Mouse (Mus musculus): ENCODE measurements at regions not wholly inside any gene's neighbourhood (a gene's known extent, or its start where the extent isn't known, plus 50 kb on each side); places are given as distances from the start of the nearest gene placed in this dataset.
A peak's percentile ranks its signal among the peaks of the same experiment; 100 is the strongest.
"Not testable (repeated sequence)": the region's sequence is repeated elsewhere in the genome, so short reads cannot be mapped to it uniquely, and the experiment has no call there.

DNA sequence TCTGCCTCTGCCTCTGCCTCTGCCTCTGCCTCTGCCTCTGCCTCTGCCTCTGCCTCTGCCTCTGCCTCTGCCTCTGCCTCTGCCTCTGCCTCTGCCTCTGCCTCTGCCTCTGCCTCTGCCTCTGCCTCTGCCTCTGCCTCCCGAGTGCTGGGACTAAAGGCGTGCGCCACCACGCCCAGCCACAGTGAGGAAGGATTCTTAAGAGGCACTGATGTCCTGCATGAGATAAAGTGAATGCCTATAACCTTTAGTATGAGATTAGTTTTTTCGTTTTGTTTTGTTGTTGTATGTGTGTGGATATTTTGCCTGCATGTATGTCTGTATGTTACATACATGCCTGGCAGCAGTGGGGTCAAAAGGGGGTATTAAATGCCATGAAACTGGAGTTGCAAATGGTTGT lies 63.2 kb downstream of the Hlx start:
- not testable (repeated sequence) for DNase-seq (ENCODE audit: low read depth, low spot score)

DNA sequence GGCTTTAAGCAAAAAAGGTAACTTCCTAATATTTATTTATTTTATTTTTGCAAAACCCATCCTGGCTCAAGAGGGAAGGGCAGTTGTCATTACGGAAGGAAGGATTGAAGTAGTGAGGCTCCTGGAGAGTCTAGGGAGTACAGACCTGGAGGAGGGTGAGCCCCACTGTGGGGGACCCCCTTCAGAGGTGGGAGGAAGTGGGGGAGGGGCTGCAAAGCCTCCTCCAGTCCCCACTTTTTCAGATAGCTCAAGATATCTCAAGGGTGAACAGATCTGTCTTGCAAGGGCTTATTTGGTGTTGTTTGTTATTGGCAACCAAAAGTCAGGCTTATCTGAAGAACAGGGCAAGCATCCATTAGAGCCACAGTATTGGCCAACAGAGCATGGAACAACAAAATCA lies 64.0 kb downstream of the Hlx start:
- no peak for DNase-seq (ENCODE audit: low read depth, low spot score)

DNA sequence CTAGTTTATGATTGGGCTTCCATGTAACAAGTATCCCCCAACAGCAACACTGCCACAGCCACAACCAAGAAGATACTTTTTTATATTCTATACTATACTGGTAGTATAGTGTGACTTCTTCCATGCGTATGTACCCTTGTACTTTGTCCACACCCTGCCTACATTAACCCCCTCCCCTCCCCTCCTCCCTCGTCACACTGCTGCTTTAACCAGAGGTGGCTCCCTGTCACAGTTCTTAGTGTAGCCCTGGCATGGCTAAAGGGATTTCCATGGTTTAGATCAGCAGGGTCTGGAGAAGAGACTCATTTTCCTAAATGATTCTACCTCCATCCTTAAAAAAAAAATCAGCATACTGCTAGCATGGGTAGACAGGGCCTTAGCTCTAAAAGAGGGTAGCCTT lies 64.4 kb downstream of the Hlx start:
- DNase-seq (ENCODE audit: low read depth, low spot score), result no peak

DNA sequence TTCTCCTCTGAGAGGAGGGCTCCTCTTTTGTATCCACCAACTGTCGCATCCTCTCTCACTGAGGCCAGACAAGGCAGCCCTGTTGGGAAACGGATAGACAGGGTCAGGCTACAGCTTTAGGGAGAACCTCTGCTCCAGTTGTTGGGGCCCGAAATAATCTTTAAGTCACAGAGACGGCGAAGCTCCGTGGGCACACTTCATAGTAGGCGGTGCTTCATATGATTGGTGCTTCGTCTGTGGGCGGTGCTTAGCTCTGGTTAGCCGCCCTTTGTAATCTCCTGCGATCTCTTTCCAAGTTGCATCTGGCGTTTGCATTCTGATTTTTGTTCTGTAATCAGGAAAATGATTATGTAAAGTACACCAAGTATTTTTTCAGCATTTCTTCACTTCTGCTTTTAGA lies 67.2 kb downstream of the Hlx start:
- no peak for DNase-seq (ENCODE audit: low read depth, low spot score)

DNA sequence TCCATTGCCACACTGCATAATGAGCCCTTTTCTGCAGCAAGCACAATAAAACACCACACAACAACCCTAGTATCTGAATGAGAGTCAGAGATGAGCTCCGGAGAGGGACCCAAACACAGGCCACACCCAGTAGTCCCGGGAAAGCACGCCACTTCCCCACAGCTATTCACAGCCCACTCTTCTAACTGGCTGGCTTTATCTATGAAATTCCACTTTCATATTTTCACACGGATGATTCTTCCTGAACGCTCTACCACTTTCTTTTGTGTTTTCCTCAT lies 68.4 kb downstream of the Hlx start:
- DNase-seq (ENCODE audit: low read depth, low spot score), result no peak

DNA sequence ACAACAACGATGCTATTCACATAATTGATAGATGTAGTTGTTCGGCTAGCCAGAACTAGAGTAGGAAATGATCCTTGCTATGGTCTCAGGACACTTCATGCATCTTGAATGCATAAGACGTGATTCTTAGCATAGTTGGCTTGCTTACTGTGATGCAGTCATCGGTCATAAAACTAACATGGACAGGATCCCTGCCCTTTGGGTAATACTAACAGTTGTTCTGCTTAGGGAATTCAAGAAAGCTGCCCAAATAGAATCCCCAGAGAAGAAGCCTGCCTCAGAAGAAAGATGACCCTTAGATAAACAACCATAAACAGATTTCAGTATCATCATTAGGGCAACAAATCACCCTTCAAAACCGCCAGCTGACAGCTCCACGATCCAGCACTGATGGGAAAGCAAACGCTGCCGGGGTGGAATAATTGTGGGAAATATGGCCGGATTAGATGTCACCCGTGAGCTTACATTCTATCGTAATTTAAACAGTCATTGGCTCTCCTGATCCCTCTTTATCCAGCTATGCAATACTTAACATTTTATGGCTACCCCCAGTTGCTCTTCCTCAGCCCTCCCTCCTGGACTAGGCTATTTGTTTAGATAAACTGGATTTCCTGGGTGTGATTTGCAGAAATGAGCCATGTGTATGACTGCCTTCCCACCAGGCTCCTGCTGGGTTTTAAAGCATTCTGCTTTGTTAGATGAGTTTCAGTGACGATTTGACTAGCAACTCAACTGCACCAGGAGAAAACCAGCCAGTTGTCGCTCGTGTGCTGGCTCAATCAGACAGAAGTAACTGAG lies 68.9 kb downstream of the Hlx start:
- no peak for DNase-seq (ENCODE audit: low read depth, low spot score)

DNA sequence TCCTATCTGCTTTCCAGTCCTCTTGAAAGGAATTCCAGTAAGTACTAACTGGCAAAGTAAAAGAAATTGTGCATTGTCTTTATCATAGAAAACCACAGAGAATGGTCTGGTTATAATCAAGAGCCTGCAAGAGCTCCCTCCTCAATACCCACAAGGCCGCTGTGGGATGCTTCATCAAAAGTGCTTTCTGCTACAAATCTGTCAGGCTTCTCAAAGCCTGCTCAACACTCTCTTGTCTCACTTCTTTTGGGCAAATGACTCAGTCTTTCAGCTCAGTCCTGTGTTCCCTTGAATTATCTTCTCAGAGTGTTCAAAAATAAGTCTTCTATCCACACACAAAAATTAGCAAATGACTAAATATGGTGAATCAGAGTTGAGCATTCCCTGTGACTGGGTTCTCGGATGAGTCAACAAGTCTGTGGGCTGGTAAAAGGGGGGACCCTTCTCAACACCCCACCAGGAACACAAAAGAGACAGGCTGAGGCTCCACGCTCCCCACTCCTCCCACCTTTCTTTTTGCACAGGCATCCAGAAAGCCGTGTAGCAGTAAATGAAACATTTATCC lies 81.8 kb downstream of the Hlx start:
- DNase-seq (ENCODE audit: low read depth, low spot score), result no peak

DNA sequence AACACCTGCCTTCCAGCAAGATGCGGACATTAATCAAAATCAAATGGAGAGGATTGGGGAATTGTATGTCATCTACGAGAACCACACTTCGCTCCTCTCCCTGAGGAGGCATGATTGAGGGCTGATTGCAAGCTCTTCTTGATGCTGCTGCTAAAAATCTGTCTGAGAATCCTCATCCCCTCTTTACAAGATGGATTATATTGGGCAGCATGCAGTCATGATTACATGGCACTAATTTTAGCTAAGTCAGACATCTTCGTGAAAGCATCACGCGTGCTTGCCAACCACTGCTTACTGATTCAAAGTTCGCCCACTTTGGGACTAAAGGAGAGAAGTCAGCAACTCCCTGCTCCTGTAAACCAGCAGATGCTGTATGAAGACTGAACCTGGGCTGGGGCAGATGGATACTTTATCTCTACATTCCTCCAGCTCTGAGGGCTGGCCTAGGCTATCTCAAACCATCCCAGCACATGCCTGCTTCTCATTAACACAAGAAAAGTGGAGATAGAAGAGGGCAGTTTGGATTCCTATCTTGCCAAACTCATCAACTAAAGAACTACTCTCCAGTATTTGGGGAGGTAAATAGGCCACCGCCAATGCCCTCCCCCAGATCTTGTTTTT lies 84.4 kb downstream of the Hlx start:
- no peak for DNase-seq (ENCODE audit: low read depth, low spot score)

DNA sequence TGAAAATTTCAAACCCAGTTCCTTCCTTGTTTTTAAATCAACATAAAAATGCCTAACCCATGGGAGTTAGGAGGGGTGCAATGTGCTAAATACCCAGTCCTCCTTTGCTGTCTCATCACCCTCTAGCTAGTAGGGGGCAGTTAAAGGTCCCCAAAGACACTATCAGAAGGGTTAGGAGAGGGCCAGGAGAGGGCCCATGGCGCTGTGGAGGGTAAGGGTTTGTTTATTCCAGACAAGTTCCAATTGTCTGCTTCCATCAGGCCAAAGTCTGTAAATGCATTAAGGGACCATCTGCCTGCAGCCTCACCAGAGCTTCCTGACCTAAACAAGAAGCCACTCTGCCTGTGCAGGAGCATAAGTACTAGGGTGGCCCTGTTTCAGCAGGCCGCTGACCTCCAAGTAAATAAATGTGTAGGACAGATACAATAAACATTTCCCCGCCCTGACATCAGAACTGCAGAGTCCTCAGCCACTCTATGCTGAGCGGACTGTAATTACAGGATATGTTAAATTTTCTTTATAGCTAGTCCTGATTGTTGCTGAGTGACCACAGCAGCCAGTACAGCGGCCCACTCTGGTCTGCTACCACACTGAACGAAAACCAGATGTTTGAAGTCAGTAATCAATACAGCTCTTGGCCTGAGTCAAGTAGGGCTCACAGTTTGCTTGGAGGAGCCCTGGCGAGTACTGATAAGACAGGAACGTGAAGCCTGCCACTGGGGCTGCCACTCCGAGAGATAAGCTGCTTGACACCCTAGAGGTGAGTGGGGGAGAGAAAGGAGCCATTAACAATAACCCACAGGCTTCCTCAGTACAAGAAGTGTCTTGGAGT lies 87.4 kb downstream of the Hlx start:
- peak; percentile 81 for DNase-seq (ENCODE audit: low read depth, low spot score)

DNA sequence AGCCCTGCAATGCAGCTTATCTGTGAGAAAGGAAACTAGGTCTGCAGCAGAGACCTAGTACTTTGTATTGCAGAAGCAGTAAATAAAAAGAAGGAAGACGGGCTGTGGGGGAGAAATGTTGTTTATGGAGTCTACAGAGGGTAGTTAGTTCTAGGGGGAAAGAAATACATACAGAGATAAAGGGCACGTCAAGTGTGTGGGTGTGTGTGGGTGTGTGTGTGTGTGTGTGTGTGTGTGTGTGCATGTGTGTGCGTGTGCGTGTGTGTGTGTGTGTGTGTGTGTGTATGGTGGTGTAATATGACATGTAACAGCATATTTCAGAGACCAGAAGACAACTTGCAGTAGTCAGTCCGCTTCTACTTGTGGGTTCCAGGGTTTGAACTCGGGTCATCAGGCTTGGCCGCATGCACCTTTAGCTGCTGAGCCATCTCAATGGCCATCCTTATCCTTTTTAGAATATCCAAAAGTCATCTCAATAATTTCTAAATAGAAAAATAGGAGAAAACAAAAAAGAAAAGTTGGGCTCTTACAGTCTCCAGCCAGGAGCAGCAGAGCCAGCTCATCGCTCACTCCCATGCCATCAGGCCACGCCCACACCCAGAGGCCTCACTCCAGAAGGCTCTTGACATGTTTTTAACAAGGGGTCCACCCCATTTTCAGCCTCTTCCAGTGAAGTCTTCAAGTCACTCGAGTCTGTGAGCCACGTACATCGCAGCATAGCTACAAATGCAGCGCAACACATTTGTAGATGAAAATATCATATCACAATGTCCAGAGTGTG lies 101.5 kb downstream of the Hlx start:
- DNase-seq (ENCODE audit: low read depth, low spot score), result peak; percentile 25

DNA sequence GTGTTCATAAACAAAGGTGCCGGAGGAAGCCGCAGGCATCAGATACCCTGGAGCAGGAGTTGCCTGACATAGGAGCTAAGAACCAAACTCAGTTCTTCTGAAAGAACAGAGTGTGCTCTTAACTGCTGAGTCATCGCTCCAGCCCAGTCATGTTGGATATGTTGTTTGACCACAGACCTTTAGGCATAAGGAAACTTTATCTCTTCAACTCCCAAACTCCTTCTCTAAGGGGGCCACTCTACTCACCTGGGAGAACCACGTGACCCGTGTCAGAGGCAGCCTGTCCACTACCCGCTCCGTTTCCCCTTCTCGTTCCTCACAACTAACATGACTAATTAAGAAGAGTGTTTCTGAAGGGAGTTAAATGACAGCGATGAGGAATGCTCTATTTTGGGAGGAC lies 103.2 kb downstream of the Hlx start:
- peak; percentile 79 for DNase-seq (ENCODE audit: low read depth, low spot score)

DNA sequence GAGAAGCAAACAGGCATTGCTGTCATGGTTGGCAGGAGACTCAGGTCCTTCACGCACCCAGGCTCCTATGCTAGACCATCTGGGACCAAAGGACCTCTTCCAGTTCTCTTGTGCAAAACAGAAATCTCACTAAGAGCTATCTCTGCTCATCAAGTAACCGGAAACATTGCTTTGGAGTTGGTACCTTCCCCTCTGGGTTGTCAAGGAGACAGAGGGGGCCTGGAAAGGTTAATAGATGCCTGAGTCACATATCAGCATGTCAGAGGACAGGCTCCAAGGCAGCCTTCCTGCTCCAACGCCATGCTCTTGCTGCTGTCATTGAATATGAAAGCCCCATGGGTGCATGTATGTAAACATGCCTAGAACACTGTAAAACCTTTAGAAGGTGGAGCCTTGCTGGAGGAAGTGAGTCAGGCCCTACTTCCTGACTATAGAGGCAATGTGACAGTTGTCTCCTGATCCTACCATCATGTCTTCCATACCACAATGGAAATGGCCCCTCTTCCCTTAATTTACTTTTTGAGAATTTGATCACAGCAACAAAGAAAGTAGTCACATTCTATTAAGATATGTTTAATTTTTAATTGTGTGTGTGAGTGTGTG lies 103.8 kb downstream of the Hlx start:
- no peak for DNase-seq (ENCODE audit: low read depth, low spot score)

DNA sequence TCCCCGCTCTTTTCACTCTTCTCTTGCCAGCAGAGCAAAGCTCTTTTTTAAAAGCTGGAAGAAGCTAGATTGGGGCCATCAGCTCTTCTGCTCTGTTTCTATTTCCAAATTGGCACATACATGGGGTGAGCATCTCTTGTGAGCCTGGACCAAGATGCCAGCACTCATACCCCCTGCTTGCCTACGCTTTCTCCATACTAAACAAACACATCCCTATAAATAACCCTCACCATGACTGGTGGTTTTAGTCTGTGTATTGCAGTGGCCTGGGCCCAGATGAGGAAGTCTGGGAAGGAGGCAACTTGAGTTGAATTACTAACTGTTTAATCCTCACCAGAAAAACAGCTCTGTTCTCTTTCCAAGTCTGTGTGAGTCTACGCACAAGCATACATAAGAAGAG lies 110.0 kb downstream of the Hlx start:
- no peak for DNase-seq (ENCODE audit: low read depth, low spot score)

DNA sequence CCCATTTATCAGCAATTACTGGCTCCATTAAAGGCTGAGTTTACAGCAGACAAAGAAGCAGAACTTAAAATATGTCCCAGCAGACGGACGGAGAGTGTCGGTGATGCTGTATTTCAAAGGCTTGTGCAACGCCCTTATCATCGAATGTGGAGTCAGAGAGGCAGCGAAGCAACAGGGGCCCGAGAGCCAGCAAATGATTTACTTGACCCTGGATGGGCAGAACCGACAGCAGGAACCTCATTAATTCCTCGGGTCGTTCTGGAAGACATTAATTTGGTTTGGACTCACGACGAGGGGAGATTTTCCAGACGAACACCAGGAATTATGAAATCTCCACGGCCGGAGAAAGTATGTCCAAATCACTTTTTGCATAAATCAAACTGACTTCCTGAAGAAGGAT lies 110.5 kb downstream of the Hlx start:
- DNase-seq (ENCODE audit: low read depth, low spot score), result no peak

DNA sequence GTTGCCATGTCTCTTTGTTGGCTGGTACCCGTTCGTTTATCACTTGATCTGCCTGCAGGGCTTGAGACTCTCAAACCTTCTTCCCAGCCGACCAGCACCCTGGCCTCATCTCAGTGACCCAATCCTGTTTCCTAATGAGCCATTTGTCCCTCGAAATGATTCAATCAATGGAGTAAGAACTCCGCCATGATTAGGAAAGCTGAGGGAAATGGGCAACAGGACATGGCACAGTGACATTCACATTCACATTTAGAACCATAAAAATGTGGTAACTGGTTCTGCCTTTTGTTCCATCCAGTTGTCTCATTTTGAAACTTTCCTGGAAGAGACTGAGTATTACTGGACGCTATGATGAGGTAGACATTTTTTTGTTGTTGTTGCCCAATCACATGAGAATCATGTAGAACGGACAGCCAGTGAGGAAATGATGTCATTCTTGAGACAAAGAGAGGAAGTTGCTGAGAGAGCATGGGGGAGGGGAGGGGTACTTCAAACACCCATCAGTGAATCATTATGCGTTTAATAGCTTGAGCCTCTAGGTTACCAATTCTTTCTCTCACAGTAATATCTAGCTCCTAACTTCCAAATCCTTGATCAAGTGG lies 114.5 kb downstream of the Hlx start:
- no peak for DNase-seq (ENCODE audit: low read depth, low spot score)

DNA sequence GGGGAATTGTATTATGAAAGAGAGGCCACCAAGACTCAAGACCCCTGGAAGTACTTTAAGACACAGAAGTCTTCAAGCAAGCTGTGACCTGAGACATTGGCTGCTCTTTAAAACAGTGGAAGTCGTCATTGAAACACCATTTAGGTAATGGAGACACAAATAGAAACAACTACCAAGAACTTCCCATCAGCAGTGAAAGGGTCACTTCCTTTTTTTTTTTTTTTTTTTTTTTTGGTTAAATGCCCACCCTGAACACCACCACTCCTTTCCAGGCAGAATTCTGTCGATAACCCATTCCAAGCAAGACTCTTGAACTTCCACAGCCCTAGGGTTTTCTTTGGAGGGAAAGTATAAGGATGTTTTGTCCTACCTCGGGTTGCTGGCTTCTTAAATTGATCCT lies 116.4 kb downstream of the Hlx start:
- no peak for DNase-seq (ENCODE audit: low read depth, low spot score)

DNA sequence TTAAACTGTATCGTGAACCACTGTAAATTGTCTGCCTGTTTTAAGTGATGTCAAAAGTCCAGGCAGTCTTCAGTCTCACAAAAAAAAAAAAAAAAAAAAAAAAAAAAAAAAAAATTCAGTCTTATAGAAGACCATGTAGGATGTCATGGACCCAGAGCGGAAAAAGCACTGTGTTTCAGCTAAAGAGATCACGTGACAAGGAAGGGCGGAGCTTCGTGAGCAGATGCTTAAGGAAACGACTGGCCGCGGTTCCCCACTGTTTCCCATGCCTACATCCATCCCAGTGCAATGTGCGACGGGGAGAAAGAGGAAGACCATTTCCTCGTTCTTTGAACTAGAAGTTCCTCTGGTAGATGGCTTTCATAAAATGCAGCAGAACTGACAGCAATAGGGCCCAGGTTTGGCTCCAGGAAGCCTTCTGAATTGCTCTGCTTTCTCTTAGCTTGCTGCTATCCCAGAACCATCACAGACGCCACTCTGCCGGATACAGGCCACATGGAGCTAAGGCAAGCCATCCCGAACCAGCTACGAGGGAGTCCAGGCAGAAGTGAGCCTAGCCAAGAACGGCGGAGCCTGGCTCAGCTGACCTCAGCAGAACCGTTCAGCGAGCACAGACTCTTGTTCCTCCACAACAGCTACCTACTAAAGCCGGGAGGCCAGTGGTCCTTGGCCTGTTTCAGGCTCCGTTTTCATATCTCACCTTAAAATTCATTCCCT lies 117.6 kb downstream of the Hlx start:
- DNase-seq (ENCODE audit: low read depth, low spot score), result no peak

DNA sequence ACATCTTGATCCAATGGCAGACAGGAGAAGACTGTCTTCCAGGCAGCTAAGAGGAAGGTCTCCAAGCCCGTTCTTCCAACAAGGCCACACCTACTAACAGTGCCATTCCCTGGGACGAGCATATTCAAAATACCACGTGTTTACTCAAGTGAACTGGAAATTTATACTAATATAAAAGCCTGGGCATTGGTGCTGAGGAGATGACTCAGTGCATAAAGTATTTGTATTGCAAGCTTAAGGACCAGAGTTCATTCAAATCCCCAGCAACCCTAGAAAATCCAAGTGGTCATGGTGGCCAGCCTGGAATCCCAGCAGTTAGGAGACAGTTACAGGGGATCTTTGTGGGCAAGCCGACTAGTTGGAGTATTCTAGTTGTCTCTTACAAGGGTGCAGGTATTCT lies 119.5 kb downstream of the Hlx start:
- DNase-seq (ENCODE audit: low read depth, low spot score), result no peak

DNA sequence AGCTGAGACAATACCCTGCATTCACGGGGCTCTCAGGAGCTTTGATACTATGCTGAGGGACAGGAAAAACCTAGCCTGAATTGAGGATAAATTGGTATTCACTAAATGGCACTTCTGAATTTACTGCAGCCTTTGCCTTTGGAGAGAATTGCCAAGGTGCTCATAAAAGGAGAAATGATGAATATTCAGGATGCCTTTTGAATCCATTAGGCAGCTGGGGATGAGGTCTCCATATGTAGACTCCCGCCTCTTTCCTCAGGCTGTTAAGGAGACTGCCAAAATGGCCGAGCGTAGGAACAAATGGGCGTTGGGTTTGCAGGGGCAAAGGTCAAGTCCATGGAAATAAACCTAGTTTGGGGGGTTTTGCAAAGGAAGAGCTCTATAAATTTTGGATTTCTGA lies 123.5 kb downstream of the Hlx start:
- no peak for DNase-seq (ENCODE audit: low read depth, low spot score)

DNA sequence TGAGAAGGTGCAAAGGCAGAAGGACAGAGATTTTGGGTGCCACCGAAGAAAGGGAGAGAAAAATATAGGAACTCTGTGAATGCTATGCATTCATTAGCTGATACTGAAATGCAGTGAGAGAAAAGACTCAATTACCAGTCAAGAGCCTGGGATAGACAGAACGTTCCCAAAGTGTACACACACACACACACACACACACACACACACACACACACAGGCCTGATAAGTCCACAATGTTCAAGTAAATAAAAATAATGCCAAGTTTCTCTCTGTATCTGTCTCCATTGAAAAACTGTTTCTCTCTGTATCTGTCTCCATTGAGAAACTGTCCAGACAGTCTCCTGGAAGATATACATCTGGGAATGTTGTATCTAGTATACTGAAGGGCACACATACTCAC lies 124.1 kb downstream of the Hlx start:
- DNase-seq (ENCODE audit: low read depth, low spot score), result no peak

Data from c-Kit-negative CD71-positive TER-119-positive erythroid progenitor cells, embryonic 14.5 days (primary cell).